In genomic region chr4:129375821-129376220, GRCm38 (mm10) we compare ENCODE assay signal across 22 mouse cellular contexts. TPM values are rescaled to one million over a fixed set of nuclear protein-coding genes. Genes with fewer than 3 reads are reported as not detected.
A peak's percentile ranks its signal among the peaks of the same experiment; 100 is the strongest.
DNase-seq lines count a peak whose midpoint lies in the region; ATAC-seq and TF ChIP-seq lines count a peak whose summit lies in the region.
"Had no signal": no experiment of that assay in that cellular context is flagged by ENCODE, and none has a peak within 500 bp of the region (broad histone marks: within the 10 kb centered on the region; RNA-seq: fewer than 3 reads in every experiment).

No protein-coding gene starts in this region.

- H3K27ac ChIP-seq in liver, embryonic 12.5 days: no peak overlapping the region
- no peak overlapping the region for H3K27ac ChIP-seq in liver, embryonic 11.5 days (ENCODE audit: low read depth, low read length)
- H3K27ac ChIP-seq in midbrain, embryonic 14.5 days (replicated peaks; ENCODE audit: low read depth, low read length): no peak overlapping the region
- H3K27ac ChIP-seq in midbrain, postnatal 0 days (ENCODE audit: low read depth, low read length): no peak overlapping the region
- H3K27ac ChIP-seq in ES-E14 (ENCODE audit: insufficient read depth, low read depth, low read length, poor library complexity, severe bottlenecking): peak overlapping the region; percentile 92
- H3K27ac ChIP-seq: embryonic facial prominence, embryonic 15.5 days; heart, embryonic 10.5 days; hindbrain, embryonic 14.5 days; limb, embryonic 12.5 days; liver, embryonic 14.5 days; macrophage had no signal

- no peak for ATAC-seq in liver, embryonic 12.5 days
- no peak for ATAC-seq in liver, embryonic 11.5 days (replicated peaks; ENCODE audit: low FRiP score)
- no peak for ATAC-seq in midbrain, embryonic 14.5 days (ENCODE audit: low FRiP score, low TSS enrichment)
- ATAC-seq in midbrain, postnatal 0 days (ENCODE audit: low FRiP score): no peak
- ATAC-seq: Patski had no signal

- no peak for TF ChIP-seq CTCF in midbrain, postnatal 0 days (IDR thresholded peaks at IDR 0.05)

- H3K4me1 ChIP-seq in liver, embryonic 12.5 days: peaks cover 58% of the 10 kb centered on the region
- H3K4me1 ChIP-seq in liver, embryonic 11.5 days (replicated peaks; ENCODE audit: control insufficient read depth, insufficient read depth, low read length): peaks cover 4% of the 10 kb centered on the region
- H3K4me1 ChIP-seq in midbrain, embryonic 14.5 days (ENCODE audit: control insufficient read depth, insufficient read depth, low read length): 0 out of 2 replicates have a peak, but pooled peaks cover 12% of the 10 kb centered on the region
- H3K4me1 ChIP-seq in midbrain, postnatal 0 days (ENCODE audit: insufficient read depth, low read length): no peaks in the 10 kb centered on the region; the same call in 1 of the 2 replicates
- peaks cover 6 to 9% of the 10 kb centered on the region in 2 experiments; a peak in 2 of 4 replicates for H3K4me1 ChIP-seq in ES-E14 (ENCODE audit: control insufficient read depth in 2 of 2, insufficient read depth in 2 of 2, low read length in 2 of 2, poor library complexity in 1 of 2)
- H3K4me1 ChIP-seq: heart, embryonic 10.5 days had no signal

- DNase-seq in cerebellum, postnatal 36 days: peak; percentile 9 to 10
- no peak for DNase-seq in cerebellum, adult 11-12 months
- no peak for DNase-seq in liver, embryonic 11.5 days (ENCODE audit: low spot score)
- no peak for DNase-seq in midbrain, embryonic 14.5 days
- no peak for DNase-seq in midbrain, postnatal 0 days (ENCODE audit: low spot score)
- DNase-seq in ES-E14 (ENCODE audit: low read depth, low spot score): no peak
- no peak for DNase-seq in frontal cortex, postnatal 14 days (ENCODE audit: low spot score in 2 of 2)
- DNase-seq: adrenal gland, postnatal 10 days; B cell, adult 2 months; gastrocnemius, adult 2 months; heart, postnatal 10 days; kidney, adult 11 months; right cerebral cortex, adult 18-20 months; thymus, postnatal 36 days had no signal

- H3K9ac ChIP-seq in liver, embryonic 12.5 days: no peak overlapping the region
- no peak overlapping the region for H3K9ac ChIP-seq in liver, embryonic 11.5 days (ENCODE audit: low read depth, low read length)
- H3K9ac ChIP-seq in midbrain, embryonic 14.5 days (replicated peaks; ENCODE audit: low read length): no peak overlapping the region
- no peak overlapping the region for H3K9ac ChIP-seq in midbrain, postnatal 0 days (replicated peaks; ENCODE audit: low read length, poor library complexity, severe bottlenecking)
- H3K9ac ChIP-seq in ES-E14 (ENCODE audit: insufficient read depth, low read depth, low read length, poor library complexity, severe bottlenecking): peak overlapping the region; percentile 74
- H3K9ac ChIP-seq: embryonic facial prominence, embryonic 15.5 days; limb, embryonic 12.5 days had no signal

- peaks cover 61% of the 10 kb centered on the region for H3K27me3 ChIP-seq in liver, embryonic 12.5 days (replicated peaks)
- peaks cover 32% of the 10 kb centered on the region for H3K27me3 ChIP-seq in liver, embryonic 11.5 days (replicated peaks; ENCODE audit: control insufficient read depth, insufficient read depth, low read length)
- H3K27me3 ChIP-seq in midbrain, embryonic 14.5 days (ENCODE audit: control insufficient read depth, insufficient read depth, low read length): peaks cover 5% of the 10 kb centered on the region; the same call in 1 of the 2 replicates
- no peaks in the 10 kb centered on the region for H3K27me3 ChIP-seq in midbrain, postnatal 0 days (ENCODE audit: insufficient read depth, low read length)
- H3K27me3 ChIP-seq: Patski had no signal

- H3K36me3 ChIP-seq in liver, embryonic 12.5 days: no peaks in the 10 kb centered on the region
- H3K36me3 ChIP-seq in liver, embryonic 11.5 days (ENCODE audit: control insufficient read depth, insufficient read depth, low read length): no peaks in the 10 kb centered on the region
- no peaks in the 10 kb centered on the region for H3K36me3 ChIP-seq in midbrain, embryonic 14.5 days (ENCODE audit: control insufficient read depth, insufficient read depth, low read length)
- H3K36me3 ChIP-seq in midbrain, postnatal 0 days (ENCODE audit: insufficient read depth, low read length): no peaks in the 10 kb centered on the region
- no peaks in the 10 kb centered on the region for H3K36me3 ChIP-seq in ES-E14 (ENCODE audit: control insufficient read depth, insufficient read depth, low read length, poor library complexity, severe bottlenecking)
- H3K36me3 ChIP-seq: embryonic facial prominence, embryonic 15.5 days; heart, embryonic 10.5 days; limb, embryonic 12.5 days had no signal

- H3K4me3 ChIP-seq in liver, embryonic 12.5 days: no peak overlapping the region
- H3K4me3 ChIP-seq in liver, embryonic 11.5 days (ENCODE audit: low read depth, low read length): no peak overlapping the region
- no peak overlapping the region for H3K4me3 ChIP-seq in midbrain, embryonic 14.5 days (replicated peaks; ENCODE audit: low read depth, low read length)
- H3K4me3 ChIP-seq in midbrain, postnatal 0 days (ENCODE audit: low read depth, low read length): no peak overlapping the region
- H3K4me3 ChIP-seq in ES-E14 (ENCODE audit: insufficient read depth in 1 of 2, low read depth in 1 of 2, low read length in 2 of 2, poor library complexity in 1 of 2, severe bottlenecking in 1 of 2): peak overlapping the region; percentile 74 to 83

- in situ Hi-C loops in ES-E14 (cut with MboI; ENCODE audit: low sequenced_read_pairs in 2 of 2, unreplicated experiment in 2 of 2): no loop called here

- no peaks in the 10 kb centered on the region for H3K9me3 ChIP-seq in liver, embryonic 12.5 days (replicated peaks)
- H3K9me3 ChIP-seq in liver, embryonic 11.5 days (ENCODE audit: control insufficient read depth, low read length): no peaks in the 10 kb centered on the region
- no peaks in the 10 kb centered on the region for H3K9me3 ChIP-seq in midbrain, embryonic 14.5 days (ENCODE audit: control insufficient read depth, low read length)
- no peaks in the 10 kb centered on the region for H3K9me3 ChIP-seq in midbrain, postnatal 0 days (ENCODE audit: low read length)
- no peaks in the 10 kb centered on the region for H3K9me3 ChIP-seq in ES-E14 (ENCODE audit: control insufficient read depth, insufficient read depth, low read depth, low read length)
- H3K9me3 ChIP-seq: embryonic facial prominence, embryonic 15.5 days; heart, embryonic 10.5 days; limb, embryonic 12.5 days had no signal

- WGBS in liver, embryonic 12.5 days (ENCODE audit: insufficient replicate concordance): 59% methylated on average over 5 of the region's 5 CpGs
- 68% methylated on average over 5 of the region's 5 CpGs for WGBS in liver, embryonic 11.5 days
- 80% methylated on average over 5 of the region's 5 CpGs for WGBS in midbrain, embryonic 14.5 days
- WGBS in midbrain, postnatal 0 days: 73% methylated on average over 5 of the region's 5 CpGs

- peak overlapping the region; percentile 95; the same call in 1 of the 2 replicates for H3K4me2 ChIP-seq in liver, embryonic 12.5 days
- H3K4me2 ChIP-seq in liver, embryonic 11.5 days: no peak overlapping the region
- peak overlapping the region; percentile 65 for H3K4me2 ChIP-seq in midbrain, embryonic 14.5 days (ENCODE audit: low read length)
- H3K4me2 ChIP-seq in midbrain, postnatal 0 days (ENCODE audit: low read depth, low read length, poor library complexity, severe bottlenecking): no peak overlapping the region

TF ChIP-seq in ES-E14, 5 proteins besides CTCF, POLR2A, EP300 and RAD21:
- TF ChIP-seq ZNF384 (IDR thresholded peaks at IDR 0.05; ENCODE audit: low read depth, low read length) (no peak), CHD2 (IDR thresholded peaks at IDR 0.05; ENCODE audit: low read depth, low read length) (no peak), MAFK (IDR thresholded peaks at IDR 0.05; ENCODE audit: insufficient read depth, low read depth, low read length) (no peak), HCFC1 (IDR thresholded peaks at IDR 0.05; ENCODE audit: borderline replicate concordance, insufficient read depth, low read length) (no peak), ZC3H11A (IDR thresholded peaks at IDR 0.05; ENCODE audit: borderline replicate concordance, low read depth, low read length) (no peak)

RNA-seq across cellular contexts. Expression of gene Zbtb8a, which starts 2.1 kb away (rescaled TPM):
- 3.1 TPM in 2 replicates for polyA plus RNA-seq in liver, embryonic 12.5 days (2016; fragmentation: Nextera tagmentation; extraction: Ambion mirVana)
- 4.2 and 4.8 TPM in 2 replicates for polyA plus RNA-seq in liver, embryonic 11.5 days (2014; fragmentation: Nextera tagmentation; extraction: Ambion mirVana)
- polyA plus RNA-seq in midbrain, embryonic 14.5 days (2014; fragmentation: Nextera tagmentation; extraction: Ambion mirVana): 12.4 and 13.3 TPM in 2 replicates
- total RNA-seq in midbrain, postnatal 0 days (2014; rRNA removed): 22.9 and 25.2 TPM in 2 replicates
- 15.5 and 15.8 TPM in 2 replicates for polyA plus RNA-seq in midbrain, postnatal 0 days (2015; fragmentation: Nextera tagmentation; extraction: Ambion mirVana)
- 25.3 and 32.5 TPM in 2 replicates for total RNA-seq in ES-E14 (2012; rRNA removed)

RNA-seq across cellular contexts. Expression of gene Zbtb8os, which starts 40.3 kb away (rescaled TPM):
- 31.1 and 38.9 TPM in 2 replicates for polyA plus RNA-seq in liver, embryonic 12.5 days (2016; fragmentation: Nextera tagmentation; extraction: Ambion mirVana)
- polyA plus RNA-seq in liver, embryonic 11.5 days (2014; fragmentation: Nextera tagmentation; extraction: Ambion mirVana): 42.2 and 53.9 TPM in 2 replicates
- 22.9 and 26.3 TPM in 2 replicates for polyA plus RNA-seq in midbrain, embryonic 14.5 days (2014; fragmentation: Nextera tagmentation; extraction: Ambion mirVana)
- 2.9 and 4.1 TPM in 2 replicates for total RNA-seq in midbrain, postnatal 0 days (2014; rRNA removed)
- 15.6 and 20.6 TPM in 2 replicates for polyA plus RNA-seq in midbrain, postnatal 0 days (2015; fragmentation: Nextera tagmentation; extraction: Ambion mirVana)
- total RNA-seq in ES-E14 (2012; rRNA removed): 41.4 and 59.9 TPM in 2 replicates

RNA-seq across cellular contexts. Expression of gene Rbbp4, which starts 40.7 kb away (rescaled TPM):
- 292 and 306 TPM in 2 replicates for polyA plus RNA-seq in liver, embryonic 12.5 days (2016; fragmentation: Nextera tagmentation; extraction: Ambion mirVana)
- 318 and 355 TPM in 2 replicates for polyA plus RNA-seq in liver, embryonic 11.5 days (2014; fragmentation: Nextera tagmentation; extraction: Ambion mirVana)
- polyA plus RNA-seq in midbrain, embryonic 14.5 days (2014; fragmentation: Nextera tagmentation; extraction: Ambion mirVana): 280 and 349 TPM in 2 replicates
- total RNA-seq in midbrain, postnatal 0 days (2014; rRNA removed): 79.2 and 82.4 TPM in 2 replicates
- polyA plus RNA-seq in midbrain, postnatal 0 days (2015; fragmentation: Nextera tagmentation; extraction: Ambion mirVana): 187 and 198 TPM in 2 replicates
- total RNA-seq in ES-E14 (2012; rRNA removed): 59.7 and 81.2 TPM in 2 replicates

Comparison
In these comparisons a context has a peak if more than half of its experiments do, and no peak if none do; other contexts are left out.
1. DNase-seq: peak in cerebellum, postnatal 36 days (2 of 2); none in cerebellum, adult 11-12 months (single experiment), liver, embryonic 11.5 days (single experiment), midbrain, embryonic 14.5 days (single experiment), midbrain, postnatal 0 days (single experiment), ES-E14 (single experiment) and frontal cortex, postnatal 14 days (0 of 2).
2. H3K4me2 ChIP-seq: peak in liver, embryonic 12.5 days (single experiment) and midbrain, embryonic 14.5 days (single experiment); none in liver, embryonic 11.5 days (single experiment) and midbrain, postnatal 0 days (single experiment).
3. H3K4me3 ChIP-seq: peak in ES-E14 (2 of 2); none in liver, embryonic 12.5 days (single experiment), liver, embryonic 11.5 days (single experiment), midbrain, embryonic 14.5 days (single experiment) and midbrain, postnatal 0 days (single experiment).